Mouse (Mus musculus): Measurements from ENCODE around the gene Mrs2. TPM values are rescaled to one million over a fixed set of nuclear protein-coding genes. Genes with fewer than 3 reads are reported as not detected.

Gene Mrs2
- total and polyA plus RNA-seq, 3 experiments = 7.2 to 58.4 (median 21.6) TPM

DNA sequence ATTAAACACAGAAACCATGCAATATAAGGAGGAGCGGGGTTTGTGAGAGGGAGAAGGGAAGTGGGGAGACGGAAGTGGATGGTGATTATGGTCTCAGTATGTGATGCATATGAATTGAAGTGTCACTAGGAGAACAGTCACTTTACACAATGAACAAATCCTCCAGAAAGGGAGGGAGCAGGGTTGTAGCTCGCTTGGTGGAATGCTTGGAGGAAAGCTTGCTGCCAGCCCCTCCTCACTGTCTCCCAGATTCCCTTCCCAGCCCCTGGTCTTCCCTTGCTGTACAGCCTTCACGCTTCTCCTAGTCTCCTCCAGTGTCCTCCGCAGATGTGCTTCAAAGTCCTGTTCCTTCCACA is 54.4 kb downstream of the Mrs2 start:
- ATAC-seq (ENCODE audit: extremely low read depth, insufficient number of reproducible peaks, low FRiP score, poor library complexity, severe bottlenecking) (no peak), DNase-seq (ENCODE audit: low spot score) (no peak)
- H3K4me3 ChIP-seq (ENCODE audit: low read depth, low read length) = no peak overlapping the region
- H3K36me3 ChIP-seq (replicated peaks) = no peaks in the 10 kb centered on the region
- no peaks in the 10 kb centered on the region for H3K4me1 ChIP-seq (ENCODE audit: insufficient read depth, low read depth, low read length)
- peaks cover 4% of the 10 kb centered on the region for H3K27me3 ChIP-seq (ENCODE audit: insufficient read depth, low read length)
- no peaks in the 10 kb centered on the region for H3K9me3 ChIP-seq (replicated peaks)
- TF ChIP-seq TAL1 (conservative IDR thresholded peaks at IDR 0.05; ENCODE audit: low read depth, low read length) = no peak
- TF ChIP-seq GATA2 (IDR thresholded peaks at IDR 0.05; ENCODE audit: borderline replicate concordance, low read depth, low read length) = no peak
- TF ChIP-seq POLR2AphosphoS5 (IDR thresholded peaks at IDR 0.05; ENCODE audit: insufficient replicate concordance, low read depth, low read length) = no peak
- no peak for TF ChIP-seq GATA1 (IDR thresholded peaks at IDR 0.05; ENCODE audit: borderline replicate concordance, low read length)
- TF ChIP-seq CTCF (IDR thresholded peaks at IDR 0.05; ENCODE audit: low read depth, low read length) = no peak

DNA sequence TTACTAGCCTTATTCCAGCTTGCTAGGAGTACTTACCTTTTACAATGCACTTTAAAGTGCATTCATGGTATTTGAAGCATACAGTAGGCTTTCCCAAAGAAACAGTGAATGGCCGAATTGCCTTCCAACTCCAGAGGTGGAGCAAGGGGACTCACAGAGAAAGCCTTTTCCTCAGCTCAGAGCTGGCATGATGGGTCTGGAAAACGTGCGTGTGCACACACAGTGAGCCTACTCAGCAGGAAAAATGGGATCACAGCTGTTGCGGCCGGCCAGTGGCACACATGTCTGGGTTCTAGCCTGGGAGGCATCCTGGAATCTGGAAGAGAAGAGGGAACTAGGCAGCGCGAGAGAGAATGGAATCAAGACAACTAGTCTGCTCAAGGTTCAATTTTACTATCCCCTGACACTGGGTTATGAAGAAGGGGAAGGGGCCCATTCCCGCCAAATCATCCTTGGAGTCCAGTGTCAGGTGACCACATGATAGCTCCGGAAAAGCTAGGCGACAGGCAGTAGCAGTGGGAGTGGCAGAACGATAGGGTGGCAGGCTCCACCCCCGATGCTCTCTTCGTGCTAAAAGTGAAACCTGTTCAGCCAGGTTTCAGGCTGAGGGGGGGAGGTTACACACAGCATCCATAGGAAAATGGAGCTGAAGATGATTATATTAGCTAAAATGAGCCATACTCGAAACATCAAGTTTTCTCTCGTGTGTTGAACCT is 54.9 kb downstream of the Mrs2 start:
- H3K36me3 ChIP-seq (replicated peaks) = no peaks in the 10 kb centered on the region
- no peak for DNase-seq (ENCODE audit: low spot score)
- no peaks in the 10 kb centered on the region for H3K4me1 ChIP-seq (ENCODE audit: insufficient read depth, low read depth, low read length)
- H3K9me3 ChIP-seq (replicated peaks) = no peaks in the 10 kb centered on the region
- H3K4me3 ChIP-seq (ENCODE audit: low read depth, low read length) = no peak overlapping the region
- TF ChIP-seq GATA2 (IDR thresholded peaks at IDR 0.05; ENCODE audit: borderline replicate concordance, low read depth, low read length) = no peak
- TF ChIP-seq TAL1 (conservative IDR thresholded peaks at IDR 0.05; ENCODE audit: low read depth, low read length) = no peak
- TF ChIP-seq GATA1 (IDR thresholded peaks at IDR 0.05; ENCODE audit: borderline replicate concordance, low read length) = no peak
- no peak for TF ChIP-seq POLR2AphosphoS5 (IDR thresholded peaks at IDR 0.05; ENCODE audit: insufficient replicate concordance, low read depth, low read length)
- TF ChIP-seq CTCF (IDR thresholded peaks at IDR 0.05; ENCODE audit: low read depth, low read length) = no peak
- peaks cover 5% of the 10 kb centered on the region for H3K27me3 ChIP-seq (ENCODE audit: insufficient read depth, low read length)
- no peak for ATAC-seq (ENCODE audit: extremely low read depth, insufficient number of reproducible peaks, low FRiP score, poor library complexity, severe bottlenecking)

DNA sequence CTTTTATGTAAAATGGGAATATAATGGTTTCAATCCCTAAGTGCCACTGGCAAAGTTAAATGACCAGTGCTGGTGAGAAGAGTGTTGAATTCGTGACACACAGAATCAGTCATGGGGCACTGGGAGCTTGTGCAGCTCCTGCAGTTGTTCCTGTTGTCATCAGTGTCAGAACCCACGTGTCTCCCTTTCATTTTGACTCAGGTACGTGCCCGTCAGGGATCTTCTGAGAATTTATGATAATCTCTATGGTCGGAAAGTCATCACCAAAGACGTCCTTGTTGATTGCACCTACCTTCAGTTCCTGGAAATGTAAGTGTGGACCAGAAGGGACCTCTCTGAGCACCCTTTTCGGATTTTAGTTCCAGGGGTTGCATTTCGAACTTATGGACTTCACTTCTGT is 58.1 kb downstream of the Mrs2 start:
- no peak for ATAC-seq (ENCODE audit: extremely low read depth, insufficient number of reproducible peaks, low FRiP score, poor library complexity, severe bottlenecking)
- TF ChIP-seq TAL1 (conservative IDR thresholded peaks at IDR 0.05; ENCODE audit: low read depth, low read length) (no peak), GATA2 (IDR thresholded peaks at IDR 0.05; ENCODE audit: borderline replicate concordance, low read depth, low read length) (no peak), GATA1 (IDR thresholded peaks at IDR 0.05; ENCODE audit: borderline replicate concordance, low read length) (no peak), POLR2AphosphoS5 (IDR thresholded peaks at IDR 0.05; ENCODE audit: insufficient replicate concordance, low read depth, low read length) (no peak), CTCF (IDR thresholded peaks at IDR 0.05; ENCODE audit: low read depth, low read length) (no peak)
- Histone ChIP-seq H3K4me3 (ENCODE audit: low read depth, low read length) (no peak overlapping the region), H3K27me3 (ENCODE audit: insufficient read depth, low read length) (peaks cover 5% of the 10 kb centered on the region), H3K9me3 (replicated peaks) (no peaks in the 10 kb centered on the region), H3K4me1 (ENCODE audit: insufficient read depth, low read depth, low read length) (no peaks in the 10 kb centered on the region), H3K36me3 (replicated peaks) (no peaks in the 10 kb centered on the region)
- no peak for DNase-seq (ENCODE audit: low spot score)

DNA sequence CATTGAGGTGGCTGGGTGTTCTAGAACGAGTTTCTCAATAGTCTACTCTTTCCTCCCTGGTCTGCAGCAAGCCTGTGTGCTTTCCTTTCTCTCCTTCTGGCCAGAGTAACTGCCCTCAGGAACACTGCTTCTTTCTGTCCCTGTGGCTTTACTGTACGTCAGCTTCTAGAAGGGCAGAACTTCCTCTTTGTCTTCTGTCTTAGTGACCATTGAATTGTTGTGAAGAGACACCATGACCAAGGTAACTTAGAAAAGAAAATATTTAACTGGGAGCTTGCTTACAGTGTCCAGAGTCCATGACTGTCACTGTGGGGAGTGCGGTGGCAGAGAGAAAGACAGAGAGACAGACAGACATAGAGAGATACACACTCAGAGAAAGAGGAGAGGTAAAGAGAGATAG is 60.1 kb downstream of the Mrs2 start:
- no peaks in the 10 kb centered on the region for H3K36me3 ChIP-seq (replicated peaks)
- peaks cover 5% of the 10 kb centered on the region for H3K27me3 ChIP-seq (ENCODE audit: insufficient read depth, low read length)
- ATAC-seq (ENCODE audit: extremely low read depth, insufficient number of reproducible peaks, low FRiP score, poor library complexity, severe bottlenecking) (no peak), DNase-seq (ENCODE audit: low spot score) (no peak)
- H3K4me3 ChIP-seq (ENCODE audit: low read depth, low read length) = no peak overlapping the region
- H3K4me1 ChIP-seq (ENCODE audit: insufficient read depth, low read depth, low read length) = no peaks in the 10 kb centered on the region
- TF ChIP-seq TAL1 (conservative IDR thresholded peaks at IDR 0.05; ENCODE audit: low read depth, low read length) = no peak
- no peak for TF ChIP-seq GATA2 (IDR thresholded peaks at IDR 0.05; ENCODE audit: borderline replicate concordance, low read depth, low read length)
- TF ChIP-seq CTCF (IDR thresholded peaks at IDR 0.05; ENCODE audit: low read depth, low read length) = no peak
- no peak for TF ChIP-seq POLR2AphosphoS5 (IDR thresholded peaks at IDR 0.05; ENCODE audit: insufficient replicate concordance, low read depth, low read length)
- no peak for TF ChIP-seq GATA1 (IDR thresholded peaks at IDR 0.05; ENCODE audit: borderline replicate concordance, low read length)
- H3K9me3 ChIP-seq (replicated peaks) = no peaks in the 10 kb centered on the region

DNA sequence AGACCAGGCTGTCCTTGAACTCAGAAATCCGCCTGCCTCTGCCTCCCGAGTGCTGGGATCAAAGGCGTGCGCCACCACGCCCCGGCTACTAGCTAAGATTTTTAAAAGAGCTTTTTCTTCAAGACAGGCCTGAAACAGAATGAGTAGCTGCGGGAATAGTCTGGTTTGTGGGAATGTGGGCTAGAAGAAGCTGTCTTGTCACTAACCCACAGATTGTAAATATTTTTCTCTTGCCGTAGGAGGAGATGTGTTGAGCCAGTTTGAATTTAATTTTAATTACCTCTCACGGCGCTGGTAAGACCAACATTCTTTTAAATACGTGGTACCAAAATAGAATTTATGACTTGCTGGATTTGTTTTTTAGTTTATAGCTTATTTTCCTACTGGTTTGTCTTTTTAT is 61.5 kb downstream of the Mrs2 start:
- Histone ChIP-seq H3K4me1 (ENCODE audit: insufficient read depth, low read depth, low read length) (no peaks in the 10 kb centered on the region), H3K4me3 (ENCODE audit: low read depth, low read length) (no peak overlapping the region), H3K36me3 (replicated peaks) (no peaks in the 10 kb centered on the region), H3K9me3 (replicated peaks) (no peaks in the 10 kb centered on the region), H3K27me3 (ENCODE audit: insufficient read depth, low read length) (peaks cover 5% of the 10 kb centered on the region)
- ATAC-seq (ENCODE audit: extremely low read depth, insufficient number of reproducible peaks, low FRiP score, poor library complexity, severe bottlenecking) (no peak), DNase-seq (ENCODE audit: low spot score) (no peak)
- TF ChIP-seq POLR2AphosphoS5 (IDR thresholded peaks at IDR 0.05; ENCODE audit: insufficient replicate concordance, low read depth, low read length) (no peak), GATA2 (IDR thresholded peaks at IDR 0.05; ENCODE audit: borderline replicate concordance, low read depth, low read length) (no peak), CTCF (IDR thresholded peaks at IDR 0.05; ENCODE audit: low read depth, low read length) (no peak), TAL1 (conservative IDR thresholded peaks at IDR 0.05; ENCODE audit: low read depth, low read length) (no peak)

DNA sequence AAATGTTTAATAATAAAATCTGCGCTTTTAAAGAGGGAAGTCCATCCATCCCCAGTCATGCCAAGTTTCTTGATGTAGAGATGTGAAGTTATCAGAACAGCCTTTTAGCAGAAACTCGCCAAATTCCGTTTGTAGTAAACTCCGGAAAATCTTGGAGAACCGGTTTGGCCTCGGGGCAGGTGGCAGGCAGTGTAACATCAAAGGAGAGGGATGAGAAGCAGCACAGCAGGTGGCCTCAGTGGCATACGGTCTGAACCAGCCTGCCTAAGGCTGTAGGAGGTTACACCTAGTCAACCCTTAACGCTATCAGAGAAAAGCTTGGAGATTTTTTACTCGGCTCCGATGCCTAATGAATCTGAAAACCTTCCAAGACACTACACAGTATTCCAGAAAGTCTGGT is 64.7 kb downstream of the Mrs2 start:
- Histone ChIP-seq H3K4me3 (ENCODE audit: low read depth, low read length) (no peak overlapping the region), H3K36me3 (replicated peaks) (no peaks in the 10 kb centered on the region), H3K4me1 (ENCODE audit: insufficient read depth, low read depth, low read length) (no peaks in the 10 kb centered on the region), H3K9me3 (replicated peaks) (no peaks in the 10 kb centered on the region), H3K27me3 (ENCODE audit: insufficient read depth, low read length) (peaks cover 10% of the 10 kb centered on the region)
- no peak for TF ChIP-seq GATA1 (IDR thresholded peaks at IDR 0.05; ENCODE audit: borderline replicate concordance, low read length)
- TF ChIP-seq CTCF (IDR thresholded peaks at IDR 0.05; ENCODE audit: low read depth, low read length) = no peak
- no peak for TF ChIP-seq GATA2 (IDR thresholded peaks at IDR 0.05; ENCODE audit: borderline replicate concordance, low read depth, low read length)
- no peak for TF ChIP-seq TAL1 (conservative IDR thresholded peaks at IDR 0.05; ENCODE audit: low read depth, low read length)
- TF ChIP-seq POLR2AphosphoS5 (IDR thresholded peaks at IDR 0.05; ENCODE audit: insufficient replicate concordance, low read depth, low read length) = no peak
- DNase-seq (ENCODE audit: low spot score) (no peak), ATAC-seq (ENCODE audit: extremely low read depth, insufficient number of reproducible peaks, low FRiP score, poor library complexity, severe bottlenecking) (no peak)

All from G1E (cell line).